Mouse (Mus musculus) liver, embryonic 14.5 days (tissue): ENCODE measurements around the gene Phtf2. TPM values are rescaled to one million over a fixed set of nuclear protein-coding genes. Genes with fewer than 3 reads are reported as not detected.

ENCODE experiments used
- ATAC-seq: fragments of 200-750 bp; cut with Nextera tagmentation; 2 replicates; pipeline ENCODE4 v1.8.0; 2017; ENCODE audit warnings: moderate number of reproducible peaks, mild to moderate bottlenecking, moderate library complexity; ENCODE audit not compliant: insufficient read depth
- DNase-seq, 3 experiments: peaks; one replicate each; pipeline ENCODE4 v3.0.0-alpha.2; 2012 to 2013; ENCODE audit warnings: low read depth in 3 of 3, low spot score in 3 of 3
- H3K27ac ChIP-seq: fragments of 300-500 bp; sonication (generic); 2 replicates; pipeline ENCODE4 v1.5.1; 2014; ENCODE audit warnings: moderate library complexity, mild to moderate bottlenecking, control low read depth, inconsistent platforms
- H3K27me3 ChIP-seq: fragments of 300-500 bp; sonication (generic); 2 replicates; pipeline ENCODE4 v1.6.1; 2014; ENCODE audit warnings: mild to moderate bottlenecking, low read length, moderate library complexity; ENCODE audit not compliant: control insufficient read depth, insufficient read depth
- H3K36me3 ChIP-seq: fragments of 300-500 bp; sonication (generic); replicated peaks from 2 replicates; pipeline ENCODE4 v1.6.1; 2014; ENCODE audit warnings: low read depth; ENCODE audit not compliant: control insufficient read depth, insufficient read depth
- H3K4me1 ChIP-seq, 2 experiments: fragments of 200-500 bp in 1 of 2; fragments of 300-500 bp in 1 of 2; sonication (generic) in 1 of 2; replicated peaks; 2 replicates each; pipeline ENCODE4 v1.6.1; 2012 to 2014; ENCODE audit warnings: antibody characterized with exemption in 1 of 2, inconsistent platforms in 1 of 2, low read length in 1 of 2; ENCODE audit not compliant: control insufficient read depth in 2 of 2, insufficient read depth in 2 of 2
- H3K4me2 ChIP-seq: fragments of 300-500 bp; sonication (generic); 2 replicates; pipeline ENCODE4 v1.6.1; 2014; ENCODE audit warnings: low read depth, mild to moderate bottlenecking, control low read depth, moderate library complexity
- H3K4me3 ChIP-seq, 2 experiments: fragments of 200-500 bp in 1 of 2; fragments of 300-500 bp in 1 of 2; sonication (generic) in 1 of 2; 2 replicates each; pipeline ENCODE4 v1.5.1; 2012 to 2014; ENCODE audit warnings: low read depth in 2 of 2, low read length in 2 of 2, mild to moderate bottlenecking in 2 of 2, control low read depth in 1 of 2, inconsistent platforms in 1 of 2, moderate library complexity in 1 of 2; ENCODE audit not compliant: insufficient read depth in 1 of 2
- H3K9ac ChIP-seq: fragments of 300-500 bp; sonication (generic); replicated peaks from 2 replicates; pipeline ENCODE4 v1.6.1; 2014; ENCODE audit warnings: mild to moderate bottlenecking, control low read depth, moderate library complexity
- H3K9me3 ChIP-seq: fragments of 300-500 bp; sonication (generic); 2 replicates; pipeline ENCODE4 v1.6.1; 2016; ENCODE audit warnings: low read length, mixed read lengths; ENCODE audit not compliant: control insufficient read depth
- CTCF ChIP-seq: IDR thresholded peaks from 2 replicates; pipeline ENCODE4 v1.5.1; 2016; ENCODE audit warnings: antibody characterized with exemption, low read depth, control low read depth
- EP300 ChIP-seq: IDR thresholded peaks from 2 replicates; pipeline ENCODE4 v1.6.1; 2016; ENCODE audit warnings: antibody characterized with exemption, low read depth
- WGBS: fragments of 180-500 bp; shearing (Covaris S2); extraction: QIAGEN DNeasy Blood & Tissue Kit; methylation state at CpG from one replicate; pipeline ENCODE4 v1.1.7; 2014; ENCODE audit not compliant: insufficient replicate concordance; 5-methylcytosine and 5-hydroxymethylcytosine counted together
- polyA plus RNA-seq, 2 experiments: library from polyadenylated mRNA; depleted of rRNA in 1 of 2; stranded (reverse) in 1 of 2; unstranded in 1 of 2; fragments of >200 nt; fragmentation: Nextera tagmentation in 1 of 2; extraction: Ambion mirVana in 1 of 2; gene quantifications; 2 replicates each; pipeline versions ENCODE4 v1.2.1 to v1.2.3; 2012 to 2014

Gene Phtf2
- polyA plus RNA-seq, 2 experiments, result 2.9 to 5.5 TPM

- no peak for DNase-seq
- H3K4me3 ChIP-seq, result no peak overlapping the region
- no peak overlapping the region for H3K9ac ChIP-seq
- 86% methylated on average over 2 of the region's 2 CpGs for WGBS
- H3K27me3 ChIP-seq, result no peaks in the 10 kb centered on the region
- TF ChIP-seq EP300 (no peak), CTCF (no peak)
- no peak for ATAC-seq
- no peaks in the 10 kb centered on the region for H3K36me3 ChIP-seq
- no peaks in the 10 kb centered on the region; a peak in 1 of 4 replicates for H3K4me1 ChIP-seq
- no peak overlapping the region for H3K4me2 ChIP-seq
- no peaks in the 10 kb centered on the region for H3K9me3 ChIP-seq
- no peak overlapping the region for H3K27ac ChIP-seq
Observed at GRCm38 (mm10) chr5:20847010-20847409, 34.9 kb downstream of the Phtf2 start.

- Histone ChIP-seq H3K27me3 (no peaks in the 10 kb centered on the region), H3K4me2 (no peak overlapping the region), H3K9ac (no peak overlapping the region), H3K27ac (no peak overlapping the region), H3K9me3 (no peaks in the 10 kb centered on the region), H3K4me1 (no peaks in the 10 kb centered on the region; a peak in 1 of 4 replicates), H3K36me3 (no peaks in the 10 kb centered on the region), H3K4me3 (no peak overlapping the region)
- WGBS, result 66% methylated on average over 2 of the region's 2 CpGs
- TF ChIP-seq CTCF (no peak), EP300 (no peak)
- ATAC-seq (no peak), DNase-seq (no peak)
Observed at GRCm38 (mm10) chr5:20843816-20844215, 38.1 kb downstream of the Phtf2 start.

GRCm38 (mm10) chr5:20843405-20843804 is 38.5 kb downstream of the Phtf2 start:
- Histone ChIP-seq H3K4me3 (no peak overlapping the region), H3K27me3 (no peaks in the 10 kb centered on the region), H3K9ac (no peak overlapping the region), H3K4me2 (no peak overlapping the region), H3K4me1 (no peaks in the 10 kb centered on the region; a peak in 1 of 4 replicates), H3K9me3 (no peaks in the 10 kb centered on the region), H3K36me3 (no peaks in the 10 kb centered on the region), H3K27ac (no peak overlapping the region)
- ATAC-seq (no peak), DNase-seq (no peak)
- WGBS, result 64% methylated on average over 2 of the region's 3 CpGs
- TF ChIP-seq CTCF (no peak), EP300 (no peak)

- Histone ChIP-seq H3K27me3 (no peaks in the 10 kb centered on the region), H3K36me3 (no peaks in the 10 kb centered on the region; the same call in 1 of the 2 replicates), H3K9me3 (no peaks in the 10 kb centered on the region), H3K4me1 (no peaks in the 10 kb centered on the region), H3K4me3 (no peak overlapping the region), H3K4me2 (no peak overlapping the region), H3K27ac (no peak overlapping the region), H3K9ac (no peak overlapping the region)
- TF ChIP-seq CTCF (no peak), EP300 (no peak)
- ATAC-seq, result no peak
- no peak for DNase-seq
- WGBS, result 96% methylated on average over 1 of the region's 1 CpGs
Observed at GRCm38 (mm10) chr5:20837082-20837481, 44.8 kb downstream of the Phtf2 start.

- 70% methylated on average over 1 of the region's 1 CpGs for WGBS
Observed at GRCm38 (mm10) chr5:20834399-20834798, 47.5 kb downstream of the Phtf2 start.

GRCm38 (mm10) chr5:20831433-20831832 is 50.5 kb downstream of the Phtf2 start:
- Histone ChIP-seq H3K4me1 (no peaks in the 10 kb centered on the region; a peak in 1 of 4 replicates), H3K4me3 (no peak overlapping the region), H3K9me3 (no peaks in the 10 kb centered on the region), H3K36me3 (no peaks in the 10 kb centered on the region), H3K27ac (no peak overlapping the region), H3K9ac (no peak overlapping the region), H3K27me3 (no peaks in the 10 kb centered on the region), H3K4me2 (no peak overlapping the region)
- DNase-seq, result no peak
- WGBS, result 79% methylated on average over 2 of the region's 2 CpGs
- TF ChIP-seq CTCF (no peak), EP300 (no peak)
- ATAC-seq, result no peak

More at GRCm38 (mm10) chr5:20834399-20834798, 47.5 kb downstream of the Phtf2 start:
- Histone ChIP-seq H3K4me3 (no peak overlapping the region), H3K36me3 (no peaks in the 10 kb centered on the region; the same call in 1 of the 2 replicates), H3K9me3 (no peaks in the 10 kb centered on the region), H3K27ac (no peak overlapping the region), H3K4me2 (no peak overlapping the region), H3K9ac (no peak overlapping the region), H3K27me3 (no peaks in the 10 kb centered on the region), H3K4me1 (no peaks in the 10 kb centered on the region; a peak in 1 of 4 replicates)
- DNase-seq, result no peak
- ATAC-seq, result no peak
- TF ChIP-seq EP300, result no peak
